Mouse (Mus musculus): Measurements from ENCODE around the gene Gm10972. TPM values are rescaled to one million over a fixed set of nuclear protein-coding genes. Genes with fewer than 3 reads are reported as not detected.
"Not testable (repeated sequence)": the region's sequence is repeated elsewhere in the genome, so short reads cannot be mapped to it uniquely, and the experiment has no call there.

The Gm10972 gene
- total RNA-seq, 2 experiments from 2014 or later, result not detected

GRCm38 (mm10) chr3:94653967-94654366 lies 11.1 kb downstream of the Gm10972 start:
- intact Hi-C loops (cut with DNase I); DNase-seq (ENCODE audit: extremely low spot score in 1 of 2, low spot score in 2 of 2): not testable (repeated sequence)

GRCm38 (mm10) chr3:94657852-94658739 lies 15.2 kb downstream of the Gm10972 start:
- DNase-seq (ENCODE audit: extremely low spot score in 1 of 2, low spot score in 2 of 2); intact Hi-C loops (cut with DNase I): not testable (repeated sequence)

DNA sequence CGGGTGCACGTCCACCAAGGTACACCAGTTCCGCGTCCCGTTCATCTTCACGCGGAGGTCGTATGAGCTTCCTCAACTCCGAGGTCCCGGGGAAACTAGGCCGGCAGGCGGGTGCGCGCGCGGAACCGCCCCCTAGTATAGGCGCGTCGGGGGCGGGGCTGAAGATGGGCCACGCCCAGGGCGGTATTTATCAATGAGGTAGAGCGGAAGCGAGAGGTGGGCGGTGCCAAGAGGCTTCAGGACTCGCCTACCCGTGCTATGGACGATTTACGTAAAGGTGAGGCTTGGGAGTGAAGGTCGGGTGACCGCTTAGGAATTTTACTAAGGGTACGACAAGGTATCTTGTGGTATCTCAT lies 15.8 kb downstream of the Gm10972 start, which contains the start of gene Tuft1:
Gene Tuft1 (minus strand): TSS at position 133 of the 356 bp plus-strand sequence.
- intact Hi-C loops (cut with DNase I), result not testable (repeated sequence)
- peak; percentile 9 to 67 for DNase-seq (ENCODE audit: extremely low spot score in 1 of 2, low spot score in 2 of 2)

DNA sequence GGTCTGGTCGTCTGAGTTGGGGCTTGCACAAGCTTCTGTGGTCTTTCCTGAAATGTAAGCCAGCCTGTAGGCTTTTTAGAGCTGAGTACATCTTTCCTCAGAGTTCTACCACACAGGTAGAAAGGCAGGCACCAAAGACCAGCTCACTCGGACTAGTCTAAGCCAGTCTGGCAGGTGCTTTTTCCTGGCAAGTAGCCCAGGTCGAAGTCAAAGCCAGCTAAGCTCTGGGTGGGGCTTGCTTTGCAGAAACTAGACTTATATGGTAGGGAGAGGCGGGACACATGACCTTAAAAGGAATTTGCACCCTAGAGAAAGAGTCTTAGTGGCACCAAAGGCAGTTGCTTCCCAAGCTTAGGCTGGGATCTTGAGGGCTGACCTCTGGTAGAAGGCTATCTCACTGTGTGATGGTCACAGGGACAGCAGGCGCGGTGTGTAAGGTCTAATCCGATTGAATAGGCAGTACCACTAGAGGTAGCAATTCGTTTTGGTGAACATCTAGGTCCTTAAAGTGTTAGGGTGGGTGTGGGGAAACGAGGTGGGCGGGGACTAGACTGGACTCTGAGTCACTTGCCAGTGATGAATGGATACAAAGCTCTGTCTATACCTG lies 16.3 kb downstream of the Gm10972 start:
- DNase-seq (ENCODE audit: extremely low spot score in 1 of 2, low spot score in 2 of 2); intact Hi-C loops (cut with DNase I): not testable (repeated sequence)

DNA sequence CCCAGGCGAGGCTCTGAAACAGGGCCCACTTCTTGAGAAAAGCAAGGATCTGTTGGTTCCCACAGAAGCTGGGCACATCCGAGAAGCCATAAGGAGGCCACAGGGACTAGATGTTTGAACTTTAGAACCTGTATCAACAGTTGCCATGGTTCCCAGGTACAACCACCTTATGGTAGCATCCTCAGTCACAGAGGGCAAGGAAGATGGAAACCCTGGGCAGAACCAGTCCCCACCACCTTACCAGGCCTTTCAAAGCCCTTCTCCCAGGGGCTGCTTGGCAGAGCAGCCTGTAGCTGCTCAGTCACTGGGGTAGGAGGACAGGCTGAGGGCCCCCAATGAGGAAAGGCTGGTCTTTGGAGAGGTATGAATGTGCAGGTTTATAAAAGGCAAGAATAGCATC lies 17.9 kb downstream of the Gm10972 start:
- DNase-seq (ENCODE audit: extremely low spot score in 1 of 2, low spot score in 2 of 2); intact Hi-C loops (cut with DNase I): not testable (repeated sequence)

- intact Hi-C loops (cut with DNase I); DNase-seq (ENCODE audit: extremely low spot score in 1 of 2, low spot score in 2 of 2): not testable (repeated sequence)
Measured at GRCm38 (mm10) chr3:94665060-94665802, 22.3 kb downstream of the Gm10972 start.

DNA sequence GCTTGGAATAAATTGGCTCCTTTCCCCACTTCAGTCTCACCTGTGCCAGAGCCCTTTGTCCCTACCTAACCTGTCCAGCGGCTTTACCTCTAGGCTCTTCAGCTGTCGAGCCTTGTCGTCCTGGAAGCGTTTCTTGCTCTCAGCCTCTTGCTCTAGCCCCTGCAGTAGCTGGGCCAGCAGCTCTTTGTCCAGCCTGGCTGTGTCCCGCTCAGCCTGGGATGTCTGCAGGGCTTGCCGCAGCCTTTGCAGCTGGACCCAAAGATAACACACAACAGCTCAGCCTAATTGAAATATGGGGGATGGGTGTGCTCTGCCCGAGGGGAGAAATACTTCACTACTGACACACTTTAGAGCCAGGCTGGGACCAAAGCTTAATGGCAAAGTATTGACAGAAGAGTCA lies 23.0 kb downstream of the Gm10972 start:
- intact Hi-C loops (cut with DNase I); DNase-seq (ENCODE audit: extremely low spot score in 1 of 2, low spot score in 2 of 2): not testable (repeated sequence)

DNA sequence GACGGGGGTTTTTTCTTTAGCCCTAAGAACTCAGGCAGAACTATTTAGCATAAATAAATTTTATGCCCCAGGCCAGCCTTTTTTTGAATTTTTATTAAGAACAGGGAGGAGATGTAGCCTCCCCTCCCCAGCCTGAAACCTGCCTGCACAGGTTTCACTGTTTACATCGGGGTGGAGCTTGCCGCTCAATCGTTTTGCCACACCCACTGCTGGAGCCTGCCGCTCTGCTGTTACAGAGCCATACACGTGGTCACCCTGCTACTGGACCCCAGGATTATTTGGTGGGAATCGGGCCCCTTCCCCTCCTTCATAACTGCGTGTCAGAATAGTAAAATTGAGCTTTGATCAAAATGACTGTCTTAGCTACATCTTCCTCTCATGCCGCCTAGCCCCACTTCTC lies 32.2 kb downstream of the Gm10972 start:
- DNase-seq (ENCODE audit: extremely low spot score in 1 of 2, low spot score in 2 of 2); intact Hi-C loops (cut with DNase I): not testable (repeated sequence)

DNA sequence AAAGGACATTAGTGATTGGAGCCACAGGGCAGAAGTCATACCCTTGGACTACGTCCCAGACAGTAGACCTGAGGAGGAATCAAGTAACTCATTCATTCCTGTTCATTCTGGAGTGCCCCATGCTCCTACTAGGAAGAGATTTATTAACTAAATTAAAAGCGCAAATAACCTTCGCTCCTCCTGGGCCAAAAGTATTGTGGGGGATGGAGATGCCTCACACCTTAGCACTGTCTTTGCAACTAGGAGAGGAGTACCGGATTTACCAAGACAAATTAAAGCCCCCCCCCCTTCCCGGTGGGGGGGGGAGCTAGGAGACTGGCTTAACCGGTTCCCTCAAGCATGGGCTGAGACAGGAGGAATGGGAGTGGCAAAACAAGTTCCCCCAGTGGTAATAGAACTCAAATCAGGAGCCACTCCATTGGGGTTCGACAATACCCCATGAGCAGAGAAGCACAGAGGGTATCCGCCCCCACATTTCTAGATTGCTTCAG lies 36.5 kb downstream of the Gm10972 start:
- DNase-seq (ENCODE audit: extremely low spot score in 1 of 2, low spot score in 2 of 2), result no peak
- intact Hi-C loops (cut with DNase I), result no loop called here

DNA sequence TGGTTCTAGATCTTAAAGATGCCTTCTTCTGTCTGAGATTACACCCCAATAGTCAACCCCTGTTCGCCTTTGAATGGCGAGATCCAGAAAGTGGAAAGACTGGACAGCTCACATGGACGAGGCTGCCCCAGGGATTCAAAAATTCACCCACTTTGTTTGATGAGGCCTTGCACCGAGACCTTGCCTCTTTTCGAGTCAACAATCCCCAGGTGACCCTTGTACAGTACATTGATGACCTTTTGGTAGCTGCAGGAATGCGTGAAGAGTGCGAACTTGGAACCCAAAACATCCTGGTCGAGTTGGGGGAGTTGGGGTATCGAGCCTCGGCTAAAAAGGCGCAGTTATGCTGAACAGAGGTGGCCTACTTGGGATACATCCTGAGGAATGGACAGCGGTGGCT lies 37.1 kb downstream of the Gm10972 start:
- DNase-seq (ENCODE audit: extremely low spot score in 1 of 2, low spot score in 2 of 2); intact Hi-C loops (cut with DNase I): not testable (repeated sequence)

DNA sequence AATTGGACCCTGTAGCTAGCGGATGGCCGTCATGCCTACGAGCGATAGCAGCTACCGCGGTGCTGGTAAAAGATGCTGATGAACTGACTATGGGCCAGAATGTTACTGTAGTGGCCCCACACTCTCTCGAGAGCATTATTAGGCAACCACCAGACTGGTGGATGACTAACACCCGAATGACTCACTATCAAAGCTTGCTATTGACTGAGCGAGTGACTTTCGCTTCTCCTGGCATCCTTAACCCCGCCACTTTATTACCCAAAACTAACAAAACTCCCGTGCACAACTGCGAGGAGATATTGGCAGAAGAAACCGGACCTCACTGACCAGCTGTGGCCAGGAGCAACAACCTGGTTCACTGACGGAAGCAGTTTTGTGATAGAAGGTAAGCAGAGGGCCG lies 37.9 kb downstream of the Gm10972 start:
- no peak for DNase-seq (ENCODE audit: extremely low spot score in 1 of 2, low spot score in 2 of 2)
- intact Hi-C loops (cut with DNase I), result no loop called here

DNA sequence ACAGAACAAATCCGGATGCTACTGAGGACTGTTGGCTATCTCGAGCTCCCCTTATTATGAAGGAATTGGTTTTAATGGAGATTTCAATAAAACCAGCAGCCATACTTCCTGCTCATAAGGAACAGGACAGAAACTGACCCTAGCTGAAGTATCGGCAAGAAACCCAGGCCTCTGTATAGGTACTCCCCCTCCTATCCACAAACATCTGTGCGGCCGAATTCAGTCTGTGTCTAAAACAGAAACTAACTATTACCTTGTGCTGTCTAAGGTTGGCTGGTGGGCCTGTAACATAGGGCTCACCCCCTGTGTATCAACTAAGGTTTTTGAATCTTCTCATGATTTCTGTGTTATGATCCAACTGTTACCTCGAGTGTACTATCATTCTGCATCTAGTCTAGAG lies 40.7 kb downstream of the Gm10972 start:
- DNase-seq (ENCODE audit: extremely low spot score in 1 of 2, low spot score in 2 of 2), result no peak
- intact Hi-C loops (cut with DNase I), result no loop called here

DNA sequence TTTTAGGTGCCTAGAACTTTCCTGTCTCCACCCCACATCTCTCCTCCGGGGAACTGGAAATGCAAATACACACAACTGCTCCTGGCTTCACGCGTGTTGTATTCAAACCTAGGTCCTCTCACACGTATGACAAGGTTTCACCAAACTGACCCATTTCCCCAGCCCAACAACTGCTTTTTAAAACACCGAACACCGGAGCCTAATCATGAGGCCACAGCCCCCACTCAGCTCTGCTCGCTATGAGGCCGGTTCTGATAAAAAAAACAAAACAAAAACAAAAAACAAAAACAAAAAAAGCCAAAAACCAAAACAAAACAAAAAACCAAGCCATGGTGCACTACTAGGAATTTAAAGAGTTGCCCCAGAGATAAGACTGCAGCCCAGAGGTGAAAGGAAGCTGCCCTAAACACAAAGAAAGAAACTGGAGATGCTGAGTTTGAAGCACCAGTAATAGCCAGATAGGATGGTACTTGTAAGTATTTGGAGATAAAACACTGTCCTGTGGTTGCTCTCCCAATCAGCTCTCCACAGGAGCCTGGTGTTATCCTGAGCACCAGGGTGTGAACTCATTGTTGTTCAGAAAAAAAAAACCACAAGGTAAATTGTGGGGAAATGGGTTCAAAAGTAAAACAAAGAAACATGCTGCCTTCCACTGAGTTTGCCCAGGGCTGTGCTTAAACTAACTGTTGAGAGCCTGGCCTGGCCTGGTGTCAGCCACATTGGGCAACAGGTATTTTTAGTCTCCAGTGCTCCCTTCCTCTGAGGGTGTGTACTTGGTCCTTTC lies 43.3 kb downstream of the Gm10972 start:
- not testable (repeated sequence) for DNase-seq (ENCODE audit: extremely low spot score in 1 of 2, low spot score in 2 of 2)

GRCm38 (mm10) chr3:94688698-94689097 lies 45.8 kb downstream of the Gm10972 start:
- intact Hi-C loops (cut with DNase I); DNase-seq (ENCODE audit: extremely low spot score in 1 of 2, low spot score in 2 of 2): not testable (repeated sequence)

More for the DNA sequence above, 43.3 kb downstream of the Gm10972 start:
- intact Hi-C loops (cut with DNase I), result not testable (repeated sequence)

GRCm38 (mm10) chr3:94689195-94689594 lies 46.3 kb downstream of the Gm10972 start:
- intact Hi-C loops (cut with DNase I); DNase-seq (ENCODE audit: extremely low spot score in 1 of 2, low spot score in 2 of 2): not testable (repeated sequence)

DNA sequence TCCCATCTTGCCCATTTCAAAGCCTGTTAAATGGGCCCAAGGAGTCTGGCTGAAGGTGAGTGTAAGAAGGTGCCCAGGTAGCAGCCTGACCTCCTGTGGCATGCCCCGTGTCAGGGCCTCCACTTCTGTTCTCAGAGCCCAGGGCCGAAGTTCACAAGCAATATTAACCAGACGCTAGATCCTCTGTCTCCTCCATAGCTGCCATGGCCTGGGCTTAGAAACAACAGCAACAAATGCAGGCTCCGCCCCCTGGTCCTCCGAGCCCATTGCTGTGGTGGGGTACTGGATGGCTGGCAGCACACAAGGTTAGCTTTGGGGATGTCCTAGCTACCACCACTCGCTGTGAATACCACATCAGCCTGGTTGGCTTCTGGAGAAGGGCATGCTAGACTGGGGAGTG lies 47.2 kb downstream of the Gm10972 start:
- intact Hi-C loops (cut with DNase I); DNase-seq (ENCODE audit: extremely low spot score in 1 of 2, low spot score in 2 of 2): not testable (repeated sequence)

GRCm38 (mm10) chr3:94690616-94691247 lies 47.8 kb downstream of the Gm10972 start:
- intact Hi-C loops (cut with DNase I), result no loop called here
- no peak for DNase-seq (ENCODE audit: extremely low spot score in 1 of 2, low spot score in 2 of 2)

DNA sequence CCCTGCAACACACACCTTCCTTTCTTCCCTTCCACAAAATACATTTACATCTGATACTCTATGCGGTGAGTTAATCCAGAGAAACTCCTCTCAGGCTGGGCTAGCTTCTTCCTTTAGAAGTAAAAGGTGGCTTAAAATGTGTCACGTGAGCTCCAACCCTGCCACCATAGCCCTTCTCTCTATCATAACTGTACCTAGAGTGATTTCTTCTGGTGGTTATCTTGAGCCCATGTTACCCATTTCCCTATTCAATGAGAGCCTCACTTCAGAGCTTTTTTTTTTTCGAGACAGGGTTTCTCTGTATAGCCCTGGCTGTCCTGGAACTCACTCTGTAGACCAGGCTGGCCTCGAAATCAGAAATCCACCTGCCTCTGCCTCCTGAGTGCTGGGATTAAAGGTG lies 48.8 kb downstream of the Gm10972 start:
- DNase-seq (ENCODE audit: extremely low spot score in 1 of 2, low spot score in 2 of 2); intact Hi-C loops (cut with DNase I): not testable (repeated sequence)
